Mouse (Mus musculus) gastrocnemius, postnatal 14 days (tissue): ENCODE measurements around the gene Gtf2h2. TPM values are rescaled to one million over a fixed set of nuclear protein-coding genes. Genes with fewer than 3 reads are reported as not detected.
"Not testable (repeated sequence)": the region's sequence is repeated elsewhere in the genome, so short reads cannot be mapped to it uniquely, and the experiment has no call there.

Experiments used
- DNase-seq: peaks from one replicate; pipeline ENCODE4 v3.0.0; 2021; ENCODE audit warnings: mixed read lengths
- intact Hi-C: fragments of 180-260 bp; cut with DNase I; formaldehyde crosslinking; loops from one replicate; pipeline ENCODE4 v1.15.1; 2025; ENCODE audit warnings: low total_unique reads
- long read RNA-seq, 2 experiments: library from polyadenylated mRNA; stranded (forward); transcript quantifications; one replicate each; pipeline ENCODE4 v2.0.0; 2021
- total RNA-seq, 2 experiments: library from RNA; stranded (reverse); gene quantifications; 2 replicates each; pipeline ENCODE4 v1.2.3; 2021

The Gtf2h2 gene
- 10 to 100 TPM; 21.9 to 26.2 TPM for total RNA-seq
- long read RNA-seq, experiment 1, transcript Gtf2h2-202 (16 exons, 1,656 nt): major isoform, 7 of 17 reads
- long read RNA-seq, experiment 1, partial matches to known transcripts: 5 of 17 reads
- long read RNA-seq, experiment 1, other reads (novel, unspliced or antisense): 5 of 17 reads
- long read RNA-seq, experiment 2, partial matches to known transcripts: 1 of 10 reads
- long read RNA-seq, experiment 2, other reads (novel, unspliced or antisense): 5 of 10 reads

GRCm38 (mm10) chr13:100492061-100492787 is at the start of gene Gtf2h2:
TSS of gene Gtf2h2 (minus strand) at chr13:100492579.
- peak; percentile 81 for DNase-seq
- intact Hi-C loops: no loop called here

GRCm38 (mm10) chr13:100536149-100536548 is 43.8 kb upstream of the Gtf2h2 start:
- no peak for DNase-seq
- intact Hi-C loops: no loop called here

- intact Hi-C loops: no loop called here
- no peak for DNase-seq
These were observed 40.5 kb upstream of the Gtf2h2 start for GRCm38 (mm10) chr13:100532788-100533365.

- DNase-seq: no peak
These were observed 34.3 kb upstream of the Gtf2h2 start for GRCm38 (mm10) chr13:100526649-100527038.

GRCm38 (mm10) chr13:100525935-100526648 is 33.7 kb upstream of the Gtf2h2 start:
- no peak for DNase-seq
- intact Hi-C loops: no loop called here

More at GRCm38 (mm10) chr13:100526649-100527038, 34.3 kb upstream of the Gtf2h2 start:
- intact Hi-C loops: no loop called here

GRCm38 (mm10) chr13:100524896-100525295 is 32.5 kb upstream of the Gtf2h2 start:
- intact Hi-C loops: no loop called here
- no peak for DNase-seq

- intact Hi-C loops: no loop called here
These were observed 31.3 kb upstream of the Gtf2h2 start for GRCm38 (mm10) chr13:100523698-100524097.

GRCm38 (mm10) chr13:100521724-100522591 is 29.6 kb upstream of the Gtf2h2 start:
- no peak for DNase-seq
- intact Hi-C loops: no loop called here

More at GRCm38 (mm10) chr13:100523698-100524097, 31.3 kb upstream of the Gtf2h2 start:
- no peak for DNase-seq

- DNase-seq: no peak
- intact Hi-C loops: no loop called here
These were observed 26.8 kb upstream of the Gtf2h2 start for GRCm38 (mm10) chr13:100519162-100519561.

- intact Hi-C loops: no loop called here
- DNase-seq: no peak
These were observed 25.8 kb upstream of the Gtf2h2 start for GRCm38 (mm10) chr13:100518191-100518590.

- intact Hi-C loops: no loop called here
- DNase-seq: no peak
These were observed 25.3 kb upstream of the Gtf2h2 start for GRCm38 (mm10) chr13:100517652-100518153.

- intact Hi-C loops: no loop called here
- no peak for DNase-seq
These were observed 24.1 kb upstream of the Gtf2h2 start for GRCm38 (mm10) chr13:100516213-100517105.

- DNase-seq: no peak
- intact Hi-C loops: no loop called here
These were observed 20.4 kb upstream of the Gtf2h2 start for GRCm38 (mm10) chr13:100512792-100513191.

GRCm38 (mm10) chr13:100511860-100512364 is 19.5 kb upstream of the Gtf2h2 start:
- intact Hi-C loops: no loop called here
- no peak for DNase-seq

GRCm38 (mm10) chr13:100511146-100511859 is 18.9 kb upstream of the Gtf2h2 start:
- intact Hi-C loops: no loop called here
- DNase-seq: no peak

- intact Hi-C loops: not testable (repeated sequence)
These were observed 7.2 kb upstream of the Gtf2h2 start for GRCm38 (mm10) chr13:100499625-100500024.

GRCm38 (mm10) chr13:100495337-100495736 is 3.0 kb upstream of the Gtf2h2 start:
- intact Hi-C loops: no loop called here
- no peak for DNase-seq

More at GRCm38 (mm10) chr13:100499625-100500024, 7.2 kb upstream of the Gtf2h2 start:
- DNase-seq: not testable (repeated sequence)
